Mouse (Mus musculus) intestine, postnatal 0 days (tissue): ENCODE results near the gene Col1a1. TPM values are rescaled to one million over a fixed set of nuclear protein-coding genes. Genes with fewer than 3 reads are reported as not detected.
A peak's percentile ranks its signal among the peaks of the same experiment; 100 is the strongest.

ENCODE experiments used
- ATAC-seq: fragments of 200-750 bp; cut with Nextera tagmentation; 2 replicates; pipeline ENCODE4 v1.8.0; 2017; ENCODE audit warnings: mild to moderate bottlenecking, moderate TSS enrichment, moderate library complexity
- H3K27ac ChIP-seq: fragments of 300-500 bp; sonication (generic); 2 replicates; pipeline ENCODE4 v1.5.1; 2014; ENCODE audit warnings: mild to moderate bottlenecking, low read depth, low read length, moderate library complexity
- H3K27me3 ChIP-seq: fragments of 300-500 bp; sonication (generic); replicated peaks from 2 replicates; pipeline ENCODE4 v1.6.1; 2014; ENCODE audit warnings: low read length, mixed read lengths; ENCODE audit not compliant: control insufficient read depth, insufficient read depth
- H3K36me3 ChIP-seq: fragments of 300-500 bp; sonication (generic); 2 replicates; pipeline ENCODE4 v1.6.1; 2014; ENCODE audit warnings: mild to moderate bottlenecking, moderate library complexity; ENCODE audit not compliant: control insufficient read depth, insufficient read depth
- H3K4me1 ChIP-seq: fragments of 300-500 bp; sonication (generic); replicated peaks from 2 replicates; pipeline ENCODE4 v1.6.1; 2014; ENCODE audit warnings: antibody characterized with exemption, low read length, mixed read lengths; ENCODE audit not compliant: control insufficient read depth, insufficient read depth
- H3K4me2 ChIP-seq: fragments of 300-500 bp; sonication (generic); replicated peaks from 2 replicates; pipeline ENCODE4 v1.6.1; 2014; ENCODE audit warnings: low read depth, mild to moderate bottlenecking, moderate library complexity
- H3K4me3 ChIP-seq: fragments of 300-500 bp; sonication (generic); 2 replicates; pipeline ENCODE4 v1.5.1; 2014; ENCODE audit warnings: low read depth, low read length
- H3K9ac ChIP-seq: fragments of 300-500 bp; sonication (generic); 2 replicates; pipeline ENCODE4 v1.6.1; 2014; ENCODE audit warnings: mild to moderate bottlenecking, low read depth, low read length
- H3K9me3 ChIP-seq: fragments of 300-500 bp; sonication (generic); 2 replicates; pipeline ENCODE4 v1.6.1; 2016; ENCODE audit warnings: mixed run types; ENCODE audit not compliant: control insufficient read depth
- CTCF ChIP-seq: sonication (generic); IDR thresholded peaks from 2 replicates; pipeline ENCODE4 v1.5.1; 2016; ENCODE audit warnings: low read depth, mild to moderate bottlenecking, control low read depth, antibody characterized with exemption, moderate library complexity
- WGBS: fragments of 180-500 bp; shearing (Covaris S2); extraction: QIAGEN DNeasy Blood & Tissue Kit; methylation state at CpG from one replicate; pipeline ENCODE4 v1.1.7; 2014; 5-methylcytosine and 5-hydroxymethylcytosine counted together
- polyA plus RNA-seq: library from polyadenylated mRNA; unstranded; fragments of >200 nt; fragmentation: Nextera tagmentation; extraction: Ambion mirVana; gene quantifications from 2 replicates; pipeline ENCODE4 v1.2.1, GENCODE M21; 2015

The Col1a1 gene
- polyA plus RNA-seq, 1 experiment from 2014 or later = 338 TPM

DNA sequence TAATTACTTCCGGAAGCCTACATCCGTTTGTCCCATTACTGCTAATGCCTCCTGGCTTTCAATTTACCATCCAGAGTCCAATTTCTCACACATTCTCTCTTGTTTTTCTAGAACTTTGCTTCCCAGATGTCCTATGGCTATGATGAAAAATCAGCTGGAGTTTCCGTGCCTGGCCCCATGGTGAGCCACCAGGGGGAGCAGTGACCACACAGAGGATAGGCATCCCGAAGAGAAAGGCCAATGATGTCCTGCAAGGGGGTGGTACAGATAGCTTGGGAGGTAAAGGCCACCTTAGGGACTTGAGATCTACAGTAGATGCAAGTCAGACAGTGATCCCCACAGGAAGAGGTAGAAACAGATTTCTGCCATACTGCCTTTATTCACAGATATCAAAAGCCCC lies 3.3 kb downstream of the Col1a1 start:
- ATAC-seq = no peak
- peak; percentile 91 for TF ChIP-seq CTCF
- no peak overlapping the region for H3K27ac ChIP-seq
- peak overlapping the region; percentile 46; the same call in 1 of the 2 replicates for H3K4me3 ChIP-seq
- H3K4me1 ChIP-seq = no peaks in the 10 kb centered on the region
- 23% methylated on average over 4 of the region's 4 CpGs for WGBS
- peaks cover 35% of the 10 kb centered on the region for H3K27me3 ChIP-seq
- no peaks in the 10 kb centered on the region for H3K9me3 ChIP-seq
- H3K9ac ChIP-seq = no peak overlapping the region
- peaks cover 13% of the 10 kb centered on the region; the same call in 1 of the 2 replicates for H3K36me3 ChIP-seq
- H3K4me2 ChIP-seq = peak overlapping the region; percentile 69

DNA sequence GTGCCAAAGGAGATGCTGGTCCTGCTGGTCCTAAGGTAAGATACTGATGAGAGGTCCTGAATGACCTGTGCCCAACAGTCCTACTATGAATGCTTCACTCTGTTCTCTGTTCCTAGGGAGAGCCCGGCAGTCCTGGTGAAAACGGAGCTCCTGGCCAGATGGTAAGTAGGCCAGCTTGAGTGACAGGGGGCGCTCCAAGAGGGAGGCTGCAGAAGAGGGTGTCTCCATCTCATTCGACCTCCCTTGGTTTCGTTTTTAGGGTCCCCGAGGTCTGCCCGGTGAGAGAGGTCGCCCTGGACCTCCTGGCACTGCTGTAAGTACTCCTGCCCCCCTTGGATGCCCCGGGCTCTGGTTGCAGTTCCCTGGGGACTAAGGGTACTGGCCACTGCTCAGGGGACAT lies 5.1 kb downstream of the Col1a1 start:
- peaks cover 13% of the 10 kb centered on the region; the same call in 1 of the 2 replicates for H3K36me3 ChIP-seq
- H3K9ac ChIP-seq = no peak overlapping the region
- no peak overlapping the region for H3K4me2 ChIP-seq
- ATAC-seq = no peak
- no peaks in the 10 kb centered on the region for H3K9me3 ChIP-seq
- no peak overlapping the region for H3K27ac ChIP-seq
- no peak overlapping the region for H3K4me3 ChIP-seq
- peaks cover 35% of the 10 kb centered on the region for H3K27me3 ChIP-seq
- WGBS = 42% methylated on average over 9 of the region's 9 CpGs
- no peaks in the 10 kb centered on the region for H3K4me1 ChIP-seq
- TF ChIP-seq CTCF = no peak

DNA sequence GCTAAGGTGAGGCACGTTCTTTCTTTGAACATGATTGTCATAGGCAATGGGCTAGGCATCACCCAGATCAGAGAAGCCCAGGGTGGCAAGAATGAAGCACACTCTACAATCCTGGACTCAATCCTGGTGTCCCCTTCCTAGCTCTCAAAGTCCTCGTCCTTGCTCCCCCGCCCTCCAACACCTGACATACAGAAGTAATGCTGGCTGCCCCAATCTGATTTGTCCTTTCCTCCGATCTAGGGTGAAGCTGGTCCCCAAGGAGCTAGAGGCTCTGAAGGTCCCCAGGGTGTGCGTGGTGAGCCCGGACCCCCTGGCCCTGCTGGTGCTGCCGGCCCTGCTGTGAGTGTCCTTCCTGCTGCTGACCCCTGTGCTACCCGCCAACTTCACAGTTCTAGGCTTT lies 5.8 kb downstream of the Col1a1 start:
- H3K9ac ChIP-seq = no peak overlapping the region
- ATAC-seq = no peak
- H3K4me2 ChIP-seq = no peak overlapping the region
- H3K36me3 ChIP-seq = peaks cover 14% of the 10 kb centered on the region; the same call in 1 of the 2 replicates
- no peak for TF ChIP-seq CTCF
- H3K9me3 ChIP-seq = no peaks in the 10 kb centered on the region
- H3K27ac ChIP-seq = no peak overlapping the region
- 78% methylated on average over 8 of the region's 8 CpGs for WGBS
- no peaks in the 10 kb centered on the region for H3K4me1 ChIP-seq
- no peak overlapping the region for H3K4me3 ChIP-seq
- peaks cover 28% of the 10 kb centered on the region for H3K27me3 ChIP-seq

DNA sequence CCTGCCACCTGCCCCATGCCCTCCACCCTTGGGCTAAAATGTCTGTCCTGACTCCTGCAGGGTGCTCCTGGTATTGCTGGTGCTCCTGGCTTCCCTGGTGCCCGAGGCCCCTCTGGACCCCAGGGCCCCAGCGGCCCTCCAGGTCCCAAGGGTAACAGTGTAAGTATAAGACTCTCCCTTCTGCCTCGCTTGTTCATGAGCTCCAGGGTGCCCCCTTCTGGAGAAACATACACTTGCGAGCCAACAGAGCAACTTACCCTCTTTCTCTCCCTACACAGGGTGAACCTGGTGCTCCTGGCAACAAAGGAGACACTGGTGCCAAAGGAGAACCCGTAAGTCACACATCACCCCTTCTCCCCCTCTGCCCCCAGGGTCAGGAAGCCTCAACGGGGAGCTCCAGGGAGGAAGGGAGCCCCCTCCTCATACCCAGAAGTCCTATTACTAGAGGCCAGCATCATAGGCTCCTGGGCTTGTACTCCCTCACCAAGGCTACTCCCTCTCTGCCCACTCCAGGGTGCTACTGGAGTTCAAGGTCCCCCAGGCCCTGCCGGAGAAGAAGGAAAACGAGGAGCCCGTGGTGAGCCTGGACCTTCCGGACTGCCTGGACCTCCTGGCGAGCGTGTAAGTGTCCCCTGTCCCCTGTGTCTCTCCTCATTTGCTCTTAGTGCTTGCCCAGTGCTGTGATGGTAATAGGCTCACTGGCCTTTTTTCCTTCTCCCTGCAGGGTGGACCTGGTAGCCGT lies 6.4 kb downstream of the Col1a1 start:
- no peak; the same call in 1 of the 2 replicates for ATAC-seq
- Histone ChIP-seq H3K36me3 (peaks cover 21% of the 10 kb centered on the region; the same call in 1 of the 2 replicates), H3K9me3 (no peaks in the 10 kb centered on the region), H3K27ac (no peak overlapping the region; the same call in 1 of the 2 replicates), H3K9ac (no peak overlapping the region), H3K27me3 (peaks cover 28% of the 10 kb centered on the region), H3K4me2 (no peak overlapping the region), H3K4me3 (no peak overlapping the region), H3K4me1 (no peaks in the 10 kb centered on the region)
- WGBS = 48% methylated on average over 13 of the region's 13 CpGs
- peak; percentile 70 for TF ChIP-seq CTCF

DNA sequence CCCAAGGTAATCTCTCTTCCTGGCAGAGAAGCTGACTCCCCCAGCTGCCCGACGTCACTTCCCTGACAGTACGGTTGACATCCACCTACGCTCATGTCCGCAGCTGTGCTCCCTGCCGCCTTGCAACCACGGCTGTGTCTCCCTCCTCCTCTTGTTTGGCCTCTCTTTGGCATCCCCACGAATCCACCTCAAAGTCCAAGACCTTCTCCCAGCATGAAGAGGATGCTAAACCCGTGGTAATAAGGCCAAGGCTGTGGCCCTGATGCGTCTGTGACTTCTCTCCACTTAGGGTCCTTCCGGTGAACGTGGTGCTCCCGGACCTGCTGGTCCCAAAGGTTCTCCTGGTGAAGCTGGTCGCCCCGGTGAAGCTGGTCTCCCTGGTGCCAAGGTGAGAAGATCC lies 7.0 kb downstream of the Col1a1 start:
- ATAC-seq = no peak
- peaks cover 21% of the 10 kb centered on the region; the same call in 1 of the 2 replicates for H3K36me3 ChIP-seq

DNA sequence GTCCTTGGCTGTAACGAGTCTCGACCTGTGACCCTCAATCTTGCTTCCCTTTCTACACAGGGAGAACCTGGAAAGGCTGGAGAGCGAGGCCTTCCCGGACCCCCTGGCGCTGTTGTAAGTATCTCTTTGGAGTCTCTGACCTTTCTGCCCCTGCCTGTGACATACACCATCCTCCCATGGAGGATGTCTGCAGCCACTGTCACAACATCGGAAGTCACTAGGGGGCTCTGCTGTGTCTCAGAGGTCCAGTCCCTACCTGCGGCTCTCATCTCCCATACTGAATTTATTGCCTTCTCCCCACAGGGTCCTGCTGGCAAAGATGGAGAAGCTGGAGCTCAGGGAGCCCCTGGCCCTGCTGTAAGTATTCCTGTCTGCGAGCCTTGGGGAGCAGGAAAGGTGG lies 8.3 kb downstream of the Col1a1 start:
- H3K9ac ChIP-seq = no peak overlapping the region
- no peak overlapping the region for H3K4me3 ChIP-seq
- H3K36me3 ChIP-seq = peaks cover 29% of the 10 kb centered on the region; the same call in 1 of the 2 replicates
- peaks cover 17% of the 10 kb centered on the region for H3K27me3 ChIP-seq
- no peak overlapping the region for H3K27ac ChIP-seq
- H3K9me3 ChIP-seq = no peaks in the 10 kb centered on the region
- no peaks in the 10 kb centered on the region for H3K4me1 ChIP-seq
- no peak overlapping the region for H3K4me2 ChIP-seq
- peak; percentile 35 for TF ChIP-seq CTCF
- WGBS = 22% methylated on average over 8 of the region's 8 CpGs
- ATAC-seq = no peak

More for the DNA sequence above, 7.0 kb downstream of the Col1a1 start:
- TF ChIP-seq CTCF = no peak
- 75% methylated on average over 15 of the region's 15 CpGs for WGBS
- no peak overlapping the region for H3K4me2 ChIP-seq
- H3K4me1 ChIP-seq = no peaks in the 10 kb centered on the region
- no peak overlapping the region for H3K4me3 ChIP-seq
- H3K9ac ChIP-seq = no peak overlapping the region
- H3K27me3 ChIP-seq = peaks cover 28% of the 10 kb centered on the region
- H3K27ac ChIP-seq = no peak overlapping the region; the same call in 1 of the 2 replicates
- H3K9me3 ChIP-seq = no peaks in the 10 kb centered on the region
